Mouse (Mus musculus) spleen, postnatal 36 days (tissue): Measurements from ENCODE around the gene Arid1b.
A peak's percentile ranks its signal among the peaks of the same experiment; 100 is the strongest.

Source experiments
- DNase-seq, 2 experiments: peaks; one replicate each; pipeline ENCODE4 v3.0.0; 2022; ENCODE audit warnings: low spot score in 2 of 2, mixed read lengths in 1 of 2

Arid1b gene

GRCm38 (mm10) chr17:5154322-5154721, 160.2 kb downstream of the Arid1b start:
- no peak for DNase-seq

GRCm38 (mm10) chr17:5157609-5158008, 163.5 kb downstream of the Arid1b start:
- no peak for DNase-seq

- no peak for DNase-seq
Observed at GRCm38 (mm10) chr17:5162525-5162924, 168.4 kb downstream of the Arid1b start.

- DNase-seq = no peak
Observed at GRCm38 (mm10) chr17:5163251-5163826, 169.2 kb downstream of the Arid1b start.

GRCm38 (mm10) chr17:5164794-5165193, 170.7 kb downstream of the Arid1b start:
- no peak for DNase-seq

GRCm38 (mm10) chr17:5165201-5165825, 171.2 kb downstream of the Arid1b start:
- DNase-seq = no peak

- no peak for DNase-seq
Observed at GRCm38 (mm10) chr17:5166175-5166574, 172.0 kb downstream of the Arid1b start.

GRCm38 (mm10) chr17:5168046-5168445, 173.9 kb downstream of the Arid1b start:
- no peak for DNase-seq

GRCm38 (mm10) chr17:5168640-5169039, 174.5 kb downstream of the Arid1b start:
- DNase-seq = no peak

- DNase-seq = no peak
Observed at GRCm38 (mm10) chr17:5170321-5170720, 176.2 kb downstream of the Arid1b start.

- no peak for DNase-seq
Observed at GRCm38 (mm10) chr17:5171467-5171866, 177.3 kb downstream of the Arid1b start.

GRCm38 (mm10) chr17:5174426-5175020, 180.4 kb downstream of the Arid1b start:
- DNase-seq = no peak

- DNase-seq = no peak
Observed at GRCm38 (mm10) chr17:5175535-5175934, 181.4 kb downstream of the Arid1b start.

- DNase-seq = no peak
Observed at GRCm38 (mm10) chr17:5176315-5176714, 182.2 kb downstream of the Arid1b start.

- DNase-seq = no peak
Observed at GRCm38 (mm10) chr17:5178534-5178933, 184.4 kb downstream of the Arid1b start.

GRCm38 (mm10) chr17:5179004-5179403, 184.9 kb downstream of the Arid1b start:
- no peak for DNase-seq

GRCm38 (mm10) chr17:5179412-5179811, 185.3 kb downstream of the Arid1b start:
- DNase-seq = peak; percentile 63 to 64

- no peak for DNase-seq
Observed at GRCm38 (mm10) chr17:5179925-5180525, 185.9 kb downstream of the Arid1b start.

- peak; percentile 52 to 61 for DNase-seq
Observed at GRCm38 (mm10) chr17:5180925-5181324, 186.8 kb downstream of the Arid1b start.

- no peak for DNase-seq
Observed at GRCm38 (mm10) chr17:5182493-5182892, 188.4 kb downstream of the Arid1b start.

GRCm38 (mm10) chr17:5185501-5185900, 191.4 kb downstream of the Arid1b start:
- peak; percentile 37 to 50 for DNase-seq

- DNase-seq = peak; percentile 63 to 65
Observed at GRCm38 (mm10) chr17:5187546-5187945, 193.4 kb downstream of the Arid1b start.

- DNase-seq = no peak
Observed at GRCm38 (mm10) chr17:5188400-5188799, 194.3 kb downstream of the Arid1b start.
